Mouse (Mus musculus) hindbrain, postnatal 0 days (tissue): Measurements from ENCODE around the gene Syt8. TPM values are rescaled to one million over a fixed set of nuclear protein-coding genes. Genes with fewer than 3 reads are reported as not detected.

Experiments
- ATAC-seq: fragments of 200-750 bp; cut with Nextera tagmentation; 2 replicates; pipeline ENCODE4 v1.8.0; 2017; ENCODE audit warnings: mild to moderate bottlenecking, moderate TSS enrichment, moderate library complexity
- DNase-seq: peaks from one replicate; pipeline ENCODE4 v3.0.0-alpha.2; 2015; ENCODE audit warnings: low spot score
- H3K27ac ChIP-seq: fragments of 300-500 bp; sonication (generic); 2 replicates; pipeline ENCODE4 v1.5.1; 2014; ENCODE audit warnings: mild to moderate bottlenecking
- H3K27me3 ChIP-seq: fragments of 300-500 bp; sonication (generic); 2 replicates; pipeline ENCODE4 v1.6.1; 2014; ENCODE audit warnings: low read length, mixed read lengths; ENCODE audit not compliant: insufficient read depth
- H3K36me3 ChIP-seq: fragments of 300-500 bp; sonication (generic); 2 replicates; pipeline ENCODE4 v1.6.1; 2014; ENCODE audit warnings: low read length, mixed read lengths; ENCODE audit not compliant: insufficient read depth
- H3K4me1 ChIP-seq: fragments of 300-500 bp; sonication (generic); 2 replicates; pipeline ENCODE4 v1.6.1; 2014; ENCODE audit warnings: antibody characterized with exemption, low read length, mixed read lengths; ENCODE audit not compliant: insufficient read depth
- H3K4me2 ChIP-seq: fragments of 300-500 bp; sonication (generic); 2 replicates; pipeline ENCODE4 v1.6.1; 2014; ENCODE audit warnings: low read depth, mild to moderate bottlenecking, low read length, moderate library complexity, mixed read lengths
- H3K4me3 ChIP-seq: fragments of 300-500 bp; sonication (generic); 2 replicates; pipeline ENCODE4 v1.5.1; 2014; ENCODE audit warnings: low read length
- H3K9ac ChIP-seq: fragments of 300-500 bp; sonication (generic); replicated peaks from 2 replicates; pipeline ENCODE4 v1.6.1; 2014; ENCODE audit warnings: mild to moderate bottlenecking, low read length, moderate library complexity, mixed read lengths
- H3K9me3 ChIP-seq: fragments of 300-500 bp; sonication (generic); 2 replicates; pipeline ENCODE4 v1.6.1; 2016; ENCODE audit warnings: low read length, mixed read lengths
- CTCF ChIP-seq: IDR thresholded peaks from 2 replicates; pipeline ENCODE4 v1.5.1; 2016; ENCODE audit warnings: antibody characterized with exemption, control low read depth, low read depth
- WGBS: fragments of 180-500 bp; shearing (Covaris S2); extraction: QIAGEN DNeasy Blood & Tissue Kit; methylation state at CpG from one replicate; pipeline ENCODE4 v1.1.7; 2014; 5-methylcytosine and 5-hydroxymethylcytosine counted together
- polyA plus RNA-seq: library from polyadenylated mRNA; unstranded; fragments of >200 nt; fragmentation: Nextera tagmentation; extraction: Ambion mirVana; gene quantifications from 2 replicates; pipeline ENCODE4 v1.2.1, GENCODE M21; 2015
- total RNA-seq: library from RNA; depleted of rRNA; stranded (reverse); fragments of >200 nt; gene quantifications from 2 replicates; pipeline ENCODE4 v1.2.3, GENCODE M21; 2014

Syt8 gene
- total and polyA plus RNA-seq, 2 experiments from 2014 or later: not detected

GRCm38 (mm10) chr7:142471884-142472570, 37.4 kb downstream of the Syt8 start:
- no peak for TF ChIP-seq CTCF
- Histone ChIP-seq H3K4me1 (peaks cover 5% of the 10 kb centered on the region; the same call in 1 of the 2 replicates), H3K27ac (no peak overlapping the region), H3K4me3 (no peak overlapping the region), H3K27me3 (no peaks in the 10 kb centered on the region), H3K4me2 (no peak overlapping the region), H3K9me3 (no peaks in the 10 kb centered on the region), H3K9ac (no peak overlapping the region), H3K36me3 (no peaks in the 10 kb centered on the region)
- 32% methylated on average over 15 of the region's 15 CpGs for WGBS
- no peak for DNase-seq
- no peak for ATAC-seq

- Histone ChIP-seq H3K4me1 (peaks cover 5% of the 10 kb centered on the region; the same call in 1 of the 2 replicates), H3K9me3 (no peaks in the 10 kb centered on the region), H3K27me3 (no peaks in the 10 kb centered on the region), H3K36me3 (no peaks in the 10 kb centered on the region), H3K27ac (no peak overlapping the region), H3K9ac (no peak overlapping the region), H3K4me3 (no peak overlapping the region), H3K4me2 (no peak overlapping the region)
- 78% methylated on average over 4 of the region's 4 CpGs for WGBS
- ATAC-seq (no peak), DNase-seq (no peak)
- TF ChIP-seq CTCF: no peak
Observed at GRCm38 (mm10) chr7:142472936-142473335, 38.3 kb downstream of the Syt8 start.

GRCm38 (mm10) chr7:142473476-142473875, 38.8 kb downstream of the Syt8 start:
- no peaks in the 10 kb centered on the region for H3K36me3 ChIP-seq
- no peak for TF ChIP-seq CTCF
- ATAC-seq (no peak), DNase-seq (no peak)
- no peak overlapping the region for H3K27ac ChIP-seq
- H3K9ac ChIP-seq: no peak overlapping the region
- H3K27me3 ChIP-seq: no peaks in the 10 kb centered on the region
- 95% methylated on average over 2 of the region's 2 CpGs for WGBS
- peaks cover 5% of the 10 kb centered on the region; the same call in 1 of the 2 replicates for H3K4me1 ChIP-seq
- no peak overlapping the region for H3K4me2 ChIP-seq
- no peaks in the 10 kb centered on the region for H3K9me3 ChIP-seq
- H3K4me3 ChIP-seq: no peak overlapping the region

GRCm38 (mm10) chr7:142474799-142475198, 40.1 kb downstream of the Syt8 start:
- TF ChIP-seq CTCF: no peak
- Histone ChIP-seq H3K27ac (no peak overlapping the region), H3K4me3 (no peak overlapping the region), H3K9me3 (no peaks in the 10 kb centered on the region), H3K36me3 (no peaks in the 10 kb centered on the region), H3K4me2 (no peak overlapping the region), H3K4me1 (peaks cover 5% of the 10 kb centered on the region; the same call in 1 of the 2 replicates), H3K9ac (no peak overlapping the region), H3K27me3 (no peaks in the 10 kb centered on the region)
- no peak for DNase-seq
- 78% methylated on average over 14 of the region's 14 CpGs for WGBS
- no peak for ATAC-seq

- no peak overlapping the region for H3K9ac ChIP-seq
- DNase-seq (no peak), ATAC-seq (no peak)
- H3K27ac ChIP-seq: no peak overlapping the region
- H3K4me3 ChIP-seq: no peak overlapping the region
- H3K9me3 ChIP-seq: no peaks in the 10 kb centered on the region
- H3K36me3 ChIP-seq: no peaks in the 10 kb centered on the region
- no peaks in the 10 kb centered on the region for H3K27me3 ChIP-seq
- TF ChIP-seq CTCF: no peak
- H3K4me2 ChIP-seq: no peak overlapping the region
- H3K4me1 ChIP-seq: peaks cover 5% of the 10 kb centered on the region; the same call in 1 of the 2 replicates
- 63% methylated on average over 7 of the region's 7 CpGs for WGBS
Observed at GRCm38 (mm10) chr7:142475641-142476040, 41.0 kb downstream of the Syt8 start.

- Histone ChIP-seq H3K4me1 (peaks cover 5% of the 10 kb centered on the region), H3K4me2 (no peak overlapping the region), H3K9ac (no peak overlapping the region), H3K36me3 (no peaks in the 10 kb centered on the region), H3K27ac (no peak overlapping the region), H3K27me3 (no peaks in the 10 kb centered on the region), H3K4me3 (no peak overlapping the region), H3K9me3 (no peaks in the 10 kb centered on the region)
- ATAC-seq: no peak
- DNase-seq: no peak
- TF ChIP-seq CTCF: no peak
- WGBS: 81% methylated on average over 5 of the region's 5 CpGs
Observed at GRCm38 (mm10) chr7:142476271-142476670, 41.6 kb downstream of the Syt8 start.

GRCm38 (mm10) chr7:142476795-142477452, 42.3 kb downstream of the Syt8 start:
- TF ChIP-seq CTCF: no peak
- peaks cover 3% of the 10 kb centered on the region for H3K4me1 ChIP-seq
- no peak overlapping the region for H3K4me3 ChIP-seq
- H3K36me3 ChIP-seq: no peaks in the 10 kb centered on the region
- no peak overlapping the region for H3K4me2 ChIP-seq
- ATAC-seq (no peak), DNase-seq (no peak)
- H3K9ac ChIP-seq: no peak overlapping the region
- H3K27ac ChIP-seq: no peak overlapping the region
- H3K9me3 ChIP-seq: no peaks in the 10 kb centered on the region
- 60% methylated on average over 13 of the region's 13 CpGs for WGBS
- H3K27me3 ChIP-seq: no peaks in the 10 kb centered on the region
